9 mouse cellular contexts compared by ENCODE assay signal in genomic region chr11:16592006-16592405, GRCm38 (mm10).
DNase-seq lines count a peak whose midpoint lies in the region; ATAC-seq and TF ChIP-seq lines count a peak whose summit lies in the region.
"Had no signal": no experiment of that assay in that cellular context is flagged by ENCODE, and none has a peak within 500 bp of the region (broad histone marks: within the 10 kb centered on the region; RNA-seq: fewer than 3 reads in every experiment).

No protein-coding gene starts in this region.

- H3K4me2 ChIP-seq in kidney, embryonic 14.5 days (replicated peaks; ENCODE audit: low read depth, low read length), result no peak overlapping the region
- H3K4me2 ChIP-seq in hindbrain, embryonic 12.5 days (replicated peaks), result peak overlapping the region; percentile 33
- peak overlapping the region; percentile 72 for H3K4me2 ChIP-seq in myocyte (ENCODE audit: low read depth)

- 62% methylated on average over 4 of the region's 4 CpGs for WGBS in kidney, embryonic 14.5 days
- 26% methylated on average over 4 of the region's 4 CpGs for WGBS in hindbrain, embryonic 12.5 days

- H3K27me3 ChIP-seq in kidney, embryonic 14.5 days (ENCODE audit: control insufficient read depth, insufficient read depth, low read length), result no peaks in the 10 kb centered on the region
- no peaks in the 10 kb centered on the region for H3K27me3 ChIP-seq in hindbrain, embryonic 12.5 days
- no peaks in the 10 kb centered on the region for H3K27me3 ChIP-seq in myocyte (ENCODE audit: control insufficient read depth, insufficient read depth, insufficient read length)

- no peak for DNase-seq in kidney, postnatal 14 days
- DNase-seq in adipocyte (ENCODE audit: low spot score) (no peak), liver (no peak)
- no peak for DNase-seq in B cell, adult 2 months

- H3K27ac ChIP-seq in kidney, embryonic 14.5 days (ENCODE audit: low read depth, low read length), result peak overlapping the region; percentile 81
- peak overlapping the region; percentile 58; the same call in 1 of the 2 replicates for H3K27ac ChIP-seq in cortical plate, adult 2 months (ENCODE audit: insufficient read depth, low read length)
- H3K27ac ChIP-seq in hindbrain, embryonic 12.5 days, result peak overlapping the region; percentile 73
- H3K27ac ChIP-seq: liver, embryonic 14.5 days had no signal

- ATAC-seq in kidney, embryonic 14.5 days (ENCODE audit: low FRiP score, low TSS enrichment), result 0 out of 2 replicates have a peak, but pooled peaks have one; percentile 5
- peak; percentile 8; the same call in 1 of the 2 replicates for ATAC-seq in hindbrain, embryonic 12.5 days (ENCODE audit: low FRiP score)

- H3K4me3 ChIP-seq in kidney, embryonic 14.5 days (ENCODE audit: low read length), result no peak overlapping the region
- no peak overlapping the region for H3K4me3 ChIP-seq in cortical plate, adult 2 months (ENCODE audit: insufficient read depth, low read length)
- H3K4me3 ChIP-seq in hindbrain, embryonic 12.5 days, result no peak overlapping the region
- H3K4me3 ChIP-seq in myocyte, result no peak overlapping the region

- no peak overlapping the region for H3ac ChIP-seq in myocyte (ENCODE audit: control insufficient read depth, insufficient read length)

- TF ChIP-seq CTCF in cortical plate, adult 2 months (IDR thresholded peaks at IDR 0.05; ENCODE audit: extremely low read depth, insufficient read depth, low read length), result no peak

- no peaks in the 10 kb centered on the region for H3K79me2 ChIP-seq in myocyte (ENCODE audit: control insufficient read depth, insufficient read depth)

- H3K9ac ChIP-seq in kidney, embryonic 14.5 days (ENCODE audit: low read depth, low read length), result no peak overlapping the region
- H3K9ac ChIP-seq in hindbrain, embryonic 12.5 days, result no peak overlapping the region
- H3K9ac ChIP-seq: liver, embryonic 14.5 days had no signal

- H3K36me3 ChIP-seq in kidney, embryonic 14.5 days (ENCODE audit: control insufficient read depth, insufficient read depth, low read length), result no peaks in the 10 kb centered on the region
- no peaks in the 10 kb centered on the region for H3K36me3 ChIP-seq in hindbrain, embryonic 12.5 days
- no peaks in the 10 kb centered on the region for H3K36me3 ChIP-seq in myocyte (ENCODE audit: control insufficient read depth, insufficient read depth)

- H3K9me3 ChIP-seq in kidney, embryonic 14.5 days (ENCODE audit: control insufficient read depth, low read length), result no peaks in the 10 kb centered on the region
- no peaks in the 10 kb centered on the region for H3K9me3 ChIP-seq in hindbrain, embryonic 12.5 days (replicated peaks)

- peaks cover 11% of the 10 kb centered on the region for H3K4me1 ChIP-seq in kidney, embryonic 14.5 days (ENCODE audit: control insufficient read depth, insufficient read depth, low read length)
- no peaks in the 10 kb centered on the region for H3K4me1 ChIP-seq in cortical plate, adult 2 months (ENCODE audit: control insufficient read depth, insufficient read depth, low read length)
- peaks cover 24% of the 10 kb centered on the region for H3K4me1 ChIP-seq in hindbrain, embryonic 12.5 days

- TF ChIP-seq POLR2A in cortical plate, adult 2 months (IDR thresholded peaks at IDR 0.05; ENCODE audit: extremely low read depth, insufficient read depth, low read length), result no peak
- TF ChIP-seq POLR2A in myocyte (IDR thresholded peaks at IDR 0.05; ENCODE audit: insufficient read length, low read depth), result no peak

TF ChIP-seq in myocyte, 11 proteins besides CTCF, POLR2A, EP300 and RAD21:
- TF ChIP-seq MYOG (IDR thresholded peaks at IDR 0.05; ENCODE audit: control insufficient read depth in 1 of 3, insufficient read depth in 1 of 3, insufficient read length in 2 of 3, low read depth in 2 of 3) (no peak), MYOD1 (IDR thresholded peaks at IDR 0.05; ENCODE audit: control insufficient read depth in 1 of 3, insufficient read length in 2 of 3, low read depth in 2 of 3) (no peak), CEBPB (IDR thresholded peaks at IDR 0.05; ENCODE audit: insufficient read depth, poor library complexity, severe bottlenecking) (no peak), SRF (IDR thresholded peaks at IDR 0.05; ENCODE audit: control insufficient read depth, insufficient read length, low read depth) (no peak), REST (IDR thresholded peaks at IDR 0.05; ENCODE audit: insufficient read depth, insufficient read length) (no peak), POLR2AphosphoS2 (IDR thresholded peaks at IDR 0.05; ENCODE audit: insufficient read length, low read depth) (no peak), MAX (IDR thresholded peaks at IDR 0.05; ENCODE audit: low read depth) (no peak), E2F4 (IDR thresholded peaks at IDR 0.05; ENCODE audit: insufficient read depth) (no peak), TCF12 (IDR thresholded peaks at IDR 0.05; ENCODE audit: insufficient read depth, poor library complexity, severe bottlenecking) (no peak), TCF3 (IDR thresholded peaks at IDR 0.05; ENCODE audit: insufficient read length, low read depth) (no peak), USF1 (IDR thresholded peaks at IDR 0.05; ENCODE audit: low read depth) (no peak)
